Mouse (Mus musculus) MEL-GATA-1-ER (cell line): ENCODE measurements around the gene Traf3ip2.

Experiments used
- DNase-seq: peaks from one replicate; pipeline ENCODE4 v3.0.0-alpha.2; 2012; ENCODE audit warnings: low read depth; ENCODE audit errors: extremely low read depth

The Traf3ip2 gene

DNA sequence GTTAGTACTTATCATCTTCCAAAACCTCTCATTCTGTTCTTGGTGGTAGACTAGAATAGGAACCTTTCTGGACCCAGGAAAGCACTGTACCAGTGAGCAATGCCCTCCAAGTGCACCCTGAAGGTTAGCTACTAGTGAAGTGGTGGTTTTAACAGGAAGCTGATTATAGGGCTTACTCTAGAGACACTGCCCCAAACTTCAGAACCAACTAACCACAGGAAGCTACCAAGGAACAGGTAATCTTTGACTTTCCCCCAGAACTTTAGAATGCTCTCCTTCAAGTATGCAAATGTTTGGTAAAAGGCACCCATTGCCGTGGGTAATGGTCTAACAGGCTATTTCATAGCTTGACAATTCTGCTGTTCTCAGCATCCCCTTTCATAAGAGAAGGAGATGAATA lies 12.6 kb upstream of the Traf3ip2 start:
- DNase-seq, result no peak

DNA sequence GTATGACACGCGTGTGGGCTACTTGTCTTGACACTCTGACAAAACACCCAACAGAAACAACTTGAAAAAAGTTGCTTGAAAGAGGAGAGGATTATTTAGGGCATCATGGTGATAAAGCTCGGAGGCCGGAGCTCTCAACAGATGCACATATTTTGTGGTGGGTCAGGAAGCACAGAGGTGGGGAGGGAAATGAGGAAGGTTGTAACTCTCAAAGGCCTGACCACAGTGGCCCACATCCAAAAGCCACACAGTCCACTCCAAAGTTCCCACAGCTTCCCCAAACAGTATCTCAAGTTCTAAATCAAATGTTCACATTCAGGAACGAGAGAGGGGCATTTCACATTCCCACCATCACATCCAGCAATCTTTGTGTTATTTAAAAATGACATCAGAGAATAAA lies 11.7 kb upstream of the Traf3ip2 start:
- no peak for DNase-seq

DNA sequence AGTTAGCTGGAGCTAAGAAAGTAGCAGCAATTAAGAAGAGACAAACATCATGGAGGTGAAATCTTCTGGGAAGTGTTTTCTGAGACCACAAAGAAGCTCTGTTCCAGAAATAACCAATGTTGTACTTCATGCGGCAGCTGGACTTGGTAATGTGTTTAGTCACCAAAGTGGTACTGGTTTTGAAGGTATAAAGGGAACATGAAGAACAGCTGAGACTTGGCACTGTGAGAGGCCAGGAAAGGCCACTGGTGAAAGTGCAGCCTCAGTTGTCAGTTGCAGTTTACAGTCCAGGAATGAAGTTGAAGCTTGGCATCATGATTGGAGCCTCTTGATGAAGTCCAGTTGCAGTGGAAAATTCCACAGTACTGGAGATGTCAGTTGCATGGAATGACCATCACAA lies 6.3 kb upstream of the Traf3ip2 start:
- DNase-seq, result no peak

DNA sequence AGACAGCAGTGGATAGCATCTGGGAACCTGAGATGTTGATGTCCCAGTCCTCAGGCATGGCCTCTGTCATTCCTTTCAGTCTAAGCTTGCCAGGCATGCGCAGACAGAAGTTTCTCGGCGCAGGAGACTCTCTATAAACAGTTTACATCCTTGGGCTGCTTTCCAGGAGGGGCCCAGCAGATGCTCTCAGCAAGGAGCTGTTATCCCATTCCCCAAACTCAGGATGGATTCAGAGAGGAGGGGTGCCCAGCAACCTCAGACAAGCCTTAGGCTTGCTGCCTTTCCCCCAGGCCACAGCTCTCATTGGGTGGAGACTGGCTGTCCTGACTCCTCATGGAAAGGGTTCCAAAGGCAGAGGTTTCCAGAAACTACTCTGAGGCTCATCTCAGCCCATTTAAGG lies 1.5 kb upstream of the Traf3ip2 start:
- no peak for DNase-seq

DNA sequence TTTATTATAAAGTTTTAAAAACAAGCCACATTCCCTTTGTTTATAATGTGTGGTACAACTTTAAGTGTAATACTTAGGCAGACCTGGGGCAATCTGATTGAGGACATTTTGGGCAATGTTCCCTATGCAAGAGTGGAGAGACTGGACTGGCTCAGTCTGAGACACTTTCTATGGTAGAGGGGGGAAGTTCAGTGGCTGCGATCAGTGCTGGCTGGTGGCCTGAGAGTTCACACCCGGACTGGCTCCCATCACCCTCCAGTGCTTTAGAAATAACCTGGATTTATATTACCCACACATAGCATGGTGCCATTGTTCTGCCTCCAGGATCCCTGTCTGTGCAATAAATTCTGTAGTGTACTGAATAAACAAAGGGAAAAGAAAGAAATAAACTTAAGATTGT lies 603 bp upstream of the Traf3ip2 start:
- no peak for DNase-seq

DNA sequence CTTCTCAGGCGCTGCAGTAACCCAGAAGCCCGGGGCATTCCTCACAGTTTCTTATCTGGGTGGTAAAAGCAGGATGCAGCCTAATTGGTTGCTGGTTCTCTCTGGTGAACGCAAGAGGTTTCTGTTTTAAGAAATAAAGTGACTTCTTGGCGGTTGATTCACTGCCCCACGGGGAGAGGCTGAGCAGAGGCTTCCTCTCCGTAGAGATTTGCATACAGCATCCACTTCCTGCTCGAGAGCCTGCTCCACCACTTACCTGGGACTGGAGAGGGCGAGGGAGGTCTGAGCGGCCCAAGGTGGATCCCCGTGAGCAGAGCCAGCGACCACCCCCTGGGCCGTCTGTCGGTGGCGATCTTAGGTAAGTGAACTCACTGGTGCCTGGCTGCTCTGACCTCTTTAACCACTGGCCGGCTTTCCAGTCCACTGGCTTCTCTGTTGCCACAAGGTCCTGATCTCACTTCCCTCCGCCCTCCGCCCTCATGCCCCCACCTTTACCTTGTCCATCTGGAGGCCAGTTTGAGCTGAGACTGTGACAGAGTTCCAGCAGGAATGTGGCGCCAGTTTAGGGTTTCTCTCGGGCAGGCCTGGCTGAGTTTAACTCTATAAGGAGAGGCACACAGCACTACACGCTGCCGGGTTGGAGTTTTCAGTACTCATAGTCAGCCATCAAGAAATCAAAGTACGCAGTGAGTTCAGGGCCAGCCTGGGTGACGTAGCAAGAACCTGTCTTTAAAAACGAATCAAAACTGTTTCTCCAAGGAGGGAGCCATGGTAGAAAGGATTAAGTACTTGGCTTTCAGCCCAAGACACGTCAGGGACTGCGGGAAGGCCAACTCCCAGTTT lies 476 bp downstream of the Traf3ip2 start:
- peak; percentile 59 for DNase-seq

DNA sequence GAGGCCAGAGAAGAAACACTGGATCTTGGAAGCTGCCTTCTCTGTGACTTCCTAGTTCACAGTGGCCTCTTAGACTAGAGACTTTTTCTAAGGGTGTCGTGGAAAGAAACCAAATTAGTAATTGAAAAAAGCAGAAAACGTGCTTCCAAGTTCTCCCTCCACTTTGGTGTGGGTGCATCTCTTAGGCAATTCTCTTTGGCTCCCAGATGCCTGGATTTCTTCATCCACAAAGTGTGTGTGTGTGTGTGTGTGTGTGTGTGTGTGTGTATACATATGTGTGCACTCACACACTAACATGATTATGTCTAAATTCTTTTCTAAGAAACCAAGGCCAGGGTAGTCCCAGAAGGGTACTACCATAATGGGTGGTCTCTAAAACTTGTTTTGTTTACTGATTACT lies 1.2 kb downstream of the Traf3ip2 start:
- no peak for DNase-seq

DNA sequence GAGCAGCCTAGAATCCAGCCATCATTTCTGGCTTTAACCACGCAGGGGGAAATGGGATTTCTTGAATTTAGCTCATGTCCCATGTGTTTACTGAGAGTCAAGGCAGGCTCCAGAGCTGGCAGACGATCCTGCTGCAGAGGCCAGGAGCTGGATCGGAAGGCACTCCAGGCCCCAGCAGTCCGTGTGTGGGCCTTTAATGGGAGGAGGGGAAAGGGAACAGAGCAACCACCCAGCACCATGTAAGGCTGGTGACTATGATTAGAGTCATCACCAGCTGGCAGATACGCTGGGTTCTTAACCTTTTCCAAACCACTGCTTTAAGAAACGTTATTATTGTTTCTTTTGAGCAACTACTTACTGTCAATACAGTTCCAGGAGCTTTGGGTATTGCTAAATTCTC lies 1.9 kb downstream of the Traf3ip2 start:
- no peak for DNase-seq

DNA sequence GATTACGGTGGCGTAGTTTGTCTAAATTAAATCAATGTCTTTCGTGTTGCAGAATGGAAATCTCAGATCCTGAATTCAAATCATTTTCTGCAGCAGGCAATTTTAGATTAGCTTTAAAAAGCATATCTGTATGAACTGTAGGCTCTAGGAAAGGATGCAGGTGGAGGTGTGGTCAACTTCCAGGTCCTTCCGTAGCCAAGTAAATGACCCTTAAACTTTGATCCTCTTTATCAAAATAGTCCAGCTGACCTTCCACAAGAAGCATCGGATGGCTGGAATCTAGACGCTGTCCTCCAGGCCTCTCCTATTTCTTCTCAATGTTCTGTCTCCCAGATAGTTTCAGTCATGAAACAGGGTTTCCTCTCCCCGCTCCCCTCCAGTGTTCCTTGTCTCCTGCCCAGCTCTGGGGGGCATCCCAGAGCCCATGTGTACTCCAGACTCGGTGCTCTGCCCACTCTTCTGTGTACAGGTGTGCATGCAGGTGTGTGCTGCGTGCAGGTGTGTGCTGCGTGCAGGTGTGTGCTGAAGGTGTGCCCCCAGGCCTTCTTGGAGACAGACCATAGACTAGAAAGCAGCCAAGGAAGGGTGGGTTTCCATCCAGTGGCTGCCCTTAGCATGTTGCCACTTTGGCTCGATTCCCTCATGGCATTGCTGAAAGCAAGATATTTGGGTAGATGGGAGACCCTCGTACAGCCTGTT lies 2.9 kb downstream of the Traf3ip2 start:
- DNase-seq, result no peak

DNA sequence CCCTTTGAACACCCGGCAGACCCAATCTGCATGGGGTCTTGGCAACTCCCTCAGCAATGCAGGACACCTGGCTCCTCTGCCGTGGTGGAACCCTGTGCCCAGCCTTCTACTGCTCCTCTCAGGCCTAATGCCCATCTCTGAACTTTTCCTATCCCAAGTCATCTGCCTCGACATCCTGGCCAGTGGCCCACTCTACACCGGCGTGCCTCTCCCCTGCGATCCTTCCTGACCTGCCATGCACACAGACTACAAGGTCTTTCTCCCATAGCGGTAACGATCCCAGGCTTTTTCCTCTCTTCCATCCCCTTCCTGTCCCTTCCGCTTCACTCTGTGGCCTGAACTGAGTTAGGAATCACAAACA lies 3.5 kb downstream of the Traf3ip2 start:
- DNase-seq, result no peak

DNA sequence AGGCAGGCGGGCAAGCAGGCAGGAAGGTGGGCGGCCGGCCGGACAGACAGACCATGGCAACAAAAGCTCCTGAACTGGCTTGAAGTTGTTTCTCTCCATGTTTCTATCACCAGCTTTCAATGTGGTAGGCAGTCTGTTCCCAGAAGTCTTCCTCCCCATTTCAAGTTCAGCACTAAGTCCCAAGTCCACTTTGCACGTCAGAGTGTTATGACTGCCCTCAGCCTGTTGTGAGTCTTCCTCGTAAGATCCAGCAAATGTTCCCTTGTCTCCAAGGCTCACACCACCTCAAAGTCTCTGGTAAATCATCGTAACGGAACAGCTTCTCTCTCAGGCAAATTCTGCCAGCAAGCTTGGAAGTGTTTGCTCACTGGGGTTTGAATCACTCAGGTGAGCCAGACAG lies 3.9 kb downstream of the Traf3ip2 start:
- no peak for DNase-seq

DNA sequence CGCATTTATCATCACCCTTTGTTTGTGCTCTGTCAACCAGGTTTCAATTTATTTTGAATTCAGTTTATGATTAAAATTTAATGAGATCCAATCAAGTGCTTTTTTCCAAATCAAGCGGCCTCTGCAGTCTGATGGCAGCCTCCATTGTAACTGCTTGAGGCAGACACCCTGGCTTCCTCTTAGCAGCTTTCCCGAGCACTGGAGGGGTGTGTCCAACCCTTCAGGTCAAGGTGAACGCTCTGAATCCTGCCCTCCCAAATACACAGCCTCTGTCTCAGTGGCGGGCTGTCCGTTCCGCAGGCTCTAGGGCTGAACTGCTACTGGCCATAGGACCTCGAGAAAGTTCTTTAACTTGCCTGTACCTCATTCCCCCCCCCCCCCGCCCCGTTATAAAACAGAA lies 5.7 kb downstream of the Traf3ip2 start:
- no peak for DNase-seq

DNA sequence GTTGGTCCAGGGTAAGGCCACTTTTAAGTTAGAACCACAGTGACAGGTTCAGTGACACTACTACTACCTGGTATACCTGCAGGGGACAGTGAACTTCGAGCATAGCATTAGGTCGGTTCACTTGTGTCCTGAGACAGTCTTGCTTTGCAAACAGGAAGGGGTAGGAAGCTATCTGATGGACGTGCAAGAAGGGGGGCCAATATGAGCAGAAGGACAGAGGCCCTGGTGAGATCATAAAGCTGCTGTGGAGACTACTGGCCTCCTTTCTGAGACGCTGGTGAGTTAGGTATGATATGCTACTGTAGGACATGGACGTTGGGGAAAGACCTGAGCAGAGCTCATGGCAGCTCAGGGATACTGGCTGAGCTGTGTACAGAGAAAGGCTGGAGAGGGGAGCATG lies 7.9 kb downstream of the Traf3ip2 start:
- no peak for DNase-seq

DNA sequence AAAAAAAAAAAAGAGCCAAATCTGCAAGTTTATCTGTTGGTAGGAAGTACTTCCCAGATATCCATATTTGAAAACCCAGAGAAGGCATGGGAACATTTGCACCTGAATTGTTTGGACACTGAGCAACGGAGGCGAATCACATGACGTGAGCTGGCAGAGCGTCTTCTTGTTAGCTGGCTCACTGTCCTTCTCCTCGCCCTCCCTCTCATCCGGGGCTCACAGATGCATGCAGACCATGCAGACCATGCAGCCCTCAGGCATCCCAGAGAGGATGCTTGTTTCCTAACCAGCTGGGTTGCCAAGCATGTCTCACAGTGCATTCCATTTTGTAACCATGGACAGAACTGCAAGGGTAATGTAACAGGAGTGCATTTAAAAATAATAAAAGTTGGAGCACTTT lies 11.1 kb downstream of the Traf3ip2 start:
- no peak for DNase-seq

DNA sequence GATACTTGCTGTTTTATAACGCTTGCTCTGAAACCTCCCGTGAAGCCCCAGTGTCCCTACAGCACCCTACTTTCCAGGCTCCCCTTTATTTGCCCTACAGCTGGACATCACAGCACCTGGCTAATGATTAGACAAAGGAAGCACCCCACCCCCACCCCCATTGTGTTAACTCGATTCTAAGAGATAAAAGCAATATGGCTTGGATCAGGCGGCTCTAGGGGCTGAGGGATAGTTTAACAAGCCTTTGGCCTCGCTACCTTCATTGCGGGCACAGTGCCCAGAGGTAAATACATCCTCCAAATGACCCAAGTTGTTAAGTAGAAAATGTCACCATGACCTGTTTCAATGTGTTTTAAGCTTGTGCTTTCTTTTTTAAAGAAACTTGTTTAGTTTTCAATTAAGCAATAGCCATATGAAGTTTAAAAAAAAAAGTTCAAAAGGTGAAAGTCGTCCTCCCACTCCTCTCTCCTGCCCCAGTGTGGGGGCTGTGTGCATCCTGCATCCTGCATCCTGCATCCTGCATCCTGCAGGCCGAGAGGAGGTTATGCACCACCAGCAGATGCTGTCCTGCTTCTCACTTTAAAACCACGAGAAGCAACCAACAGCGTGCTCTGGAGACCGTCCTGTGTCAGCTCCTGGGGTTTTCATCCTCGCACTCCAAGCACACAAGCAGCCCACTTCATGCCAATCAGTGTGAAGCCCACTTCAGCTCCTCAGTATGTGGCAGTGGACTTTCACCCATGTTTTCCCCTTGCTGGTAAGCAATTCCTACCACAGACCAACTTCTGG lies 12.3 kb downstream of the Traf3ip2 start:
- no peak for DNase-seq

DNA sequence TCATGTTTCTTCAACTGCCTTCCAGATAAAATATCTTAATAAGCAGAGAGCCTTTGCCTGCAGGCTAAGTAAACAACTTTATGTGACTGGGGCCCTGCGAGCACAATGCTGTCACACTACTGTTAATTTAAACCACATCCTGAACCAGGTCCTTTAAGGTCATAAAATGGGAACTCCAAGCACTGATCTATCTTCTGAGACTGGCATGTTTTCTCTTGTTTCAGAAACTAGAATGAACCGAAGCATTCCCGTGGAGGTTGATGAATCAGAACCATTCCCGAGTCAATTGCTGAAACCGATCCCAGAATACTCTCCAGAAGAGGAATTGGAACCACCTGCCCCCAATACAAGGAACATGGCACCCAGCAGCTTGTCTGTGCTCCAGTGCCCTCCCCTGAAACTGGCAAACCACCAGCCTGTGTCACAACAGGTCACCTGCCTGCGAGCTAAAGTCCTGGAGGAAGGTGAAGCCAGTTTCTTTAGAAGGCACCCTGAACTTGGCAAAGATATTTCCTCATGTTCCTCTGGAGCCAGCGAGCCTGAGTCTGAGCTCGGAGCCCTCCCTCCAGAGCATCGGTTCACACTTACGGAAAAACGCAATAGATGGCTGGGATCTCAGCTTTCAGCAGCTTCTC lies 13.0 kb downstream of the Traf3ip2 start:
- no peak for DNase-seq

DNA sequence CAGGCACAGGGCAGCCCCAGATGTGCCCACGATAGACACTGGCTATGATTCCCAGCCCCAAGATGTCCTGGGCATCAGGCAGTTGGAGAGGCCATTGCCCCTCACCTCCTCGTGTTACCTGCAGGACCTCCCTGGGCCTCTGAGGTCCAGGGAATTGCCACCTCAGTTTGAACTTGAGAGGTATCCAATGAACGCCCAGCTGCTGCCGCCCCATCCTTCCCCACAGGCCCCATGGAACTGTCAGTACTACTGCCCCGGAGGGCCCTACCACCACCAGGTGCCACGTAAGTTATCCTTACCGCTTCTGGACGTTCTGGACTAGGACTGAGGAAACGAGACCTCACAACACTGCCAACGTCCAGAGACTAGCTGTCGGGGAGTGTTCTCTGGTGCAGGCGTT lies 13.6 kb downstream of the Traf3ip2 start:
- no peak for DNase-seq

DNA sequence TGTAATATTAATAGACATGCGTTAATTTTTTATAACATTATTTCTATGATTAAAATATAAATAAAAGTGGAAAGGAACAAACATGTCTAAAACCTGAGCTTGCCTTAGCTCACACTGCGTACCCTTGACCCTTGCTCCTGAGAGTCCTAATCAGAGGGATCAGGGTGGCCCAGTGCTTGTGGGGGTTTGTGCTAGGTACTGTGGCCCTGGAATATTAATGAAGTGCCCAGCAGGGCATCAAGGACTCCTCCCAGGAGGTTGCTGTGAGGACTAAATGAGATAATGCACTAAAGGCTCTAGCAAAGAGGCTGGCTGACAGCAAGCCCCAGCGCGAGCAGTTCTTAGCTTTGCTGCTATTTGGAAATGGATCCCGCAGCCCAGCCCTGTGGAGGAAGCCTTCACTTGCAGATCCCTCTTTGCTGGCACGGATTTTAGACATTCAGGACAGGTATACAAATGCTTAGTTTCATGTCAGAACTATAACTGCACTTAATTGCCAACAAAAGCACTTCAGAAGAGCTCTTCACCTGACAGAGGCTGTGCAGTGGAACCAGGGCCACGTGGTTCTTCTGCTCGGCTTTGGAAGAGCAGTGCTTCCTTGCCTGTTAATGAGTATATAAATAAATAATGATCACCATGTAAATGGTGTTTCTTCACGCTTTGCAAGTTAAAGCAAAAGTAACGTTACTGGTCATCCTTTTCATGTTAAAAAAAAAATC lies 16.2 kb downstream of the Traf3ip2 start:
- DNase-seq, result no peak

DNA sequence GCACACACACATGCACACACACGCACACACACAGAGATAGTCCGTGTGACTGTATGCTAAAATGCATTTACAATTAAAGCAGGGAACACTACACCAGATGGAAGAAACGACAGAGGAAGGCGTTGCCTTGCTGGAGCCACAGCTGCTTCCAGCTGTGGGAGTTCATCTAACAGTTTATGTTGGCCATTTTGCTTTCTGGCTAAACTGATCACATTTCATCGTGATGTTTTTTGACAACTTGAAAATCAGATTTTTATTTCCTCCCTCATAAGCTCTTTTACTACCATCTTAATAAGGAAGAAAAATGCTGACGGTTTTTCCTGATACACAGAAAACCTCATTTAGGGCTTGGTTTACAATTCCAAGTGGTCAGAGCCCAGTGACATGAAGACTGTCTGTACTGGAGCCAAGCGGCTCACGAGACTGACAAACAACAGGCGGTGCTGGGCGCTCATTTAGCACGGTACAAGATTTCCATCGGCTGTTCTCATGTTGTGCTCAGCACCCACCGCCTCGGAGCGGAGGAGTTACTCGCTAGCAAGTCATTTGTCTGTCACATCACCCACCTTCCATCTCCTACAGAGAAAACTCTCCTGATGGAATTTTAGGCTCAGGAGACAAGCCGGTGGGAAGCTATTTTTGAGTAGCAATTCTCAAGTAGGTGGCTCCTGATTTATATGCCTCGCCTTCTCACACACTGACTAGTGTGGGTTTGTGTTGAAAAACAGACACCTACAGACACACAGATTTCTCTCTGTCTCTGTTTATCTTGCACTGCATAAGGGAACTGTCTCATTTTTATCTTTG lies 17.2 kb downstream of the Traf3ip2 start:
- DNase-seq, result no peak

DNA sequence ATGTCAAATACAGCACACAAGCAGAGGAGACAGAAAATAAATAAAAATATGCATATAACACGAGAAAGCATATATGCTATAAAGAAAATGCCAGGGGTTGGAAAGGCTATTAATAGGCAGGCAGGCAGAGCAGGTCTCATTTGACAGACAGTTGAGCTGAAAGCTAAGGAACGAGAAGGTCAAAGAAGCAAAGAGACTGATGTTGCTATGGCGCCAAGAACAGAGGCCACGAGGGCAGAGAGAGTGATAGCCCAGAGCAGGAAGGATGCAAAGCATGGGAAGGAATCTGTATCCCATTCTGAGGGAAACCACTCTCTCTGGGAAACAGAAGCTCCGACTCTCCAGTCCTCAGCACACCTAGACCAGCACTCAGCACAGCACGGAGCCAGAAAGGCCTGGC lies 18.1 kb downstream of the Traf3ip2 start:
- DNase-seq, result no peak
